Mouse (Mus musculus): ENCODE data around the gene Hao1. TPM values are rescaled to one million over a fixed set of nuclear protein-coding genes. Genes with fewer than 3 reads are reported as not detected.

Hao1 gene
- total RNA-seq, 2 experiments from 2014 or later: not detected

DNA sequence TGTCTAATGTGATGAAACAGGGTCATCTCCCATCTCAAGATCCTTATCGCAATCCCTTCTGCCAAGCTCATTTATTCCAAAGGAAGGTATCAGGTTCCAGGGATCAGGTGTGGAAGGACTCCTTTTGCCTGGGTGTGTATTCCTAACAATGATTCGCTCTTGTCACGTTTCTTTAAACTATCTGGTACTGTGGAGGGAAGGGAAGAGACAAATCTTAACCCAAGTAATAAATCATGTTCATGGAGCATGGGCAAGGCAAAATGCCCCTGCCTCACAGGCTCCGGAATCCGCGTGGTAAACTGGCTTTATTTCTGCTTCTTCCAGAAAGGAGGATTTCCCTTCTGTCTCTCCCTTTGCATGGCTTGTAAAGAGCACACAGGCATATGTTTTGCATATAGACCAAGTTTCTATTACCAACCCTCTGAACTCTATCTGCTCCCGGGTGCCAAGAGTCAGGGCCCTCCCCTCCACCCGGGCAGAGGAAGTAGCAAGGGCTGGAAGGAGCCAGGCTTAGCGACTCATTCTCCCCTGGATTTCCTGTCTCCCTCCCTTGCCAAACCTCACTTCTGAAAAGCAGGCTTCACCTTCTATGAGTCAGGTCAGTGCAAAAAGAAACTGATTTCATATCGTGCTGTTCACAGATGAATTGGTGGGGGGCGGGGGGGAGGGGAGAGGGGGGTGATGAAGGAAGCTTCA is 26.6 kb downstream of the Hao1 start:
- intact Hi-C loops (cut with DNase I): no loop called here
- DNase-seq: no peak
- Histone ChIP-seq H3K27ac (no peak overlapping the region), H3K4me3 (peak overlapping the region; percentile 38; the same call in 1 of the 2 replicates)
- no peak for TF ChIP-seq CTCF (IDR thresholded peaks at IDR 0.05)

- H3K27ac ChIP-seq: no peak overlapping the region
- H3K4me3 ChIP-seq: no peak overlapping the region
- DNase-seq: no peak
- intact Hi-C loops (cut with DNase I): no loop called here
- no peak for TF ChIP-seq CTCF (IDR thresholded peaks at IDR 0.05)
Measured at GRCm38 (mm10) chr2:134518042-134518441, 36.1 kb downstream of the Hao1 start.

GRCm38 (mm10) chr2:134499777-134500176 is 54.4 kb downstream of the Hao1 start:
- H3K4me3 ChIP-seq: no peak overlapping the region
- intact Hi-C loops (cut with DNase I): no loop called here
- DNase-seq: no peak
- no peak for TF ChIP-seq CTCF (IDR thresholded peaks at IDR 0.05)
- no peak overlapping the region for H3K27ac ChIP-seq

- Histone ChIP-seq H3K27ac (no peak overlapping the region), H3K4me3 (no peak overlapping the region)
- DNase-seq: no peak
- intact Hi-C loops (cut with DNase I): no loop called here
- no peak for TF ChIP-seq CTCF (IDR thresholded peaks at IDR 0.05)
Measured at GRCm38 (mm10) chr2:134498450-134498849, 55.7 kb downstream of the Hao1 start.

DNA sequence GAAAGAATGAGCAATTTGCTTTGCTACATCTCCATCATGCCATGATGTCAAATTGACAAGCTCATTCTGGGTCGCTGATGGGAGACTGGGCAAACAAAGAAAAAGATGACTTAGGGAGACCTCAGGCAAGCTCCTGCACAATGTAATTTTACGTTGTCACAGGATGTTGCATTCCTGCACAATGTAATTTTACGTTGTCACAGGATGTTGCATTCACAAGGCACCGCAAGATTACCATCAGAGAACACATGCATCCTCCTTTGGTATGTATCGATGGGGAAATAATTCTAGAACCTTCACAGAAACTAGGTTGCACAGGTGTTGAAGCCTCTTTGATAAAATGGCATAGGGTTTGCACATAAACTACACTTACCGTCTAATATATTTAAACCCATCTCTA is 65.5 kb downstream of the Hao1 start:
- DNase-seq: no peak
- TF ChIP-seq CTCF (IDR thresholded peaks at IDR 0.05): no peak
- no peak overlapping the region for H3K4me3 ChIP-seq
- H3K27ac ChIP-seq: no peak overlapping the region
- intact Hi-C loops (cut with DNase I): loop anchor here (10.0 kb wide), 1 partner anchor 1374 kb away; no protein-coding TSS in a partner anchor

DNA sequence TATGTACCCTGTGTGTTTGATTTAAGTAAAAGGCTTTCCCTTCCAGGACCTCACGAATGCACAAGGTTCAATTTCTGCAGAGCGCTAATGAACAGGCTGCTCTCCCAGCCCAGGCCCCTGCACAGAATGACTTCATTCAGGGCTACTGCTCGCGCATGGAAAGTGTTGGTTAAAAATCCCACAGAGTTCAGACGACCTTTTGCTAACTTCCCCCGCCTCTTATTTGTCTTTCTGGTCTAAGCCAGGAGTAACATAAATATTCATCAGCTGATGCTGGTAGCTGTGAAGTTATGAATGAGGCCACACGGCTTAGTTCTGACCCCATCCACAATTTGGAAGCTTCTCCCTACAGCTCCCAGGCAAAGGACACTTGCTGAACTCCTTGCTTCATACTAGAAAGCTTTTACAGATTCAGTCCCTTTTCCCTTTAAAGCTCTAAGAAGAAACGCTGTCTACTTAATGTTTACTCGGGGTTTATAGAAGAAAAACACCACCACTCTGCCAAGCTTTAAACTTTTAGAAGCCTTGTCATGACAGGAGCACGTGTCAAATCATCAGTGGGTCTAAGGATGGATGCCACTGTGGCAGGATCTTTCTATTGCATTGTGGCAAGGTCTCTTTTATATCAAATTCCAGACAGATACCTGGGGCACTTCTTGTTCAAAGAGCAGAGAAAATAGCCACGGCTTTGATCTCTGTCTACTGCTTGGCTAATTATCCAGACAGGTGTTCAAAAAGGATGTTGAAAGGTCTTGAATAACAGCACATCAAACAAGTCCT is 67.9 kb downstream of the Hao1 start:
- H3K4me3 ChIP-seq: no peak overlapping the region
- intact Hi-C loops (cut with DNase I): loop anchor here (10.0 kb wide), 1 partner anchor 1371 kb away; no protein-coding TSS in a partner anchor
- no peak overlapping the region for H3K27ac ChIP-seq
- TF ChIP-seq CTCF (IDR thresholded peaks at IDR 0.05): no peak
- DNase-seq: no peak

- TF ChIP-seq CTCF (IDR thresholded peaks at IDR 0.05): peak; percentile 33; the same call in 1 of the 2 replicates
- intact Hi-C loops (cut with DNase I): loop anchor here (5.0 to 10.0 kb wide), 2 partner anchors 690 to 1368 kb away; no protein-coding TSS in a partner anchor
Measured at GRCm38 (mm10) chr2:134482683-134483082, 71.5 kb downstream of the Hao1 start.

GRCm38 (mm10) chr2:134481759-134482158 is 72.4 kb downstream of the Hao1 start:
- DNase-seq: peak; percentile 68
- peak; percentile 91 for TF ChIP-seq CTCF (IDR thresholded peaks at IDR 0.05)
- Histone ChIP-seq H3K27ac (no peak overlapping the region), H3K4me3 (no peak overlapping the region)
- intact Hi-C loops (cut with DNase I): loop anchor here (5.0 to 10.0 kb wide), 2 partner anchors 689 to 1367 kb away; no protein-coding TSS in a partner anchor

More at GRCm38 (mm10) chr2:134482683-134483082, 71.5 kb downstream of the Hao1 start:
- Histone ChIP-seq H3K27ac (no peak overlapping the region), H3K4me3 (no peak overlapping the region)
- DNase-seq: no peak

DNA sequence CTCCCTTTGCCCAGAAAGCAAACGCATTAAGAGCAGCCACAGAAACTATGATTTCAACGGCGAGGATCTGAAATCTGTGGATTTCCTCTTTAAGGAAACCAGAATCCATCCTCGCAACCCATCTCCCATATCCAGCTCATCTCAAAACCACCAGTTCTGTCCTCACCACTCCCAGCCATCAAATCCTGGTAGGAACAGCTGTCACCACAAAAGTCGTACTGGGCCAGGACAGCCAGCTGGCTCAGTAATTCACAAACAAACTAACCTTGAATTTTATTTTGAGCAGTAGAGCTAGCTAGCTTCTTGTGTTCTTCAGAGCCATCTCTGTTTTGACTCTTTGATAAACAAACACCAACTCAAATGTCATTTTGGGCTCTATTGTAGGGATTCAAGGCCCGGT is 73.0 kb downstream of the Hao1 start:
- TF ChIP-seq CTCF (IDR thresholded peaks at IDR 0.05): no peak
- Histone ChIP-seq H3K4me3 (no peak overlapping the region), H3K27ac (no peak overlapping the region)
- intact Hi-C loops (cut with DNase I): loop anchor here (5.0 to 10.0 kb wide), 2 partner anchors 689 to 1366 kb away; no protein-coding TSS in a partner anchor
- no peak for DNase-seq

DNA sequence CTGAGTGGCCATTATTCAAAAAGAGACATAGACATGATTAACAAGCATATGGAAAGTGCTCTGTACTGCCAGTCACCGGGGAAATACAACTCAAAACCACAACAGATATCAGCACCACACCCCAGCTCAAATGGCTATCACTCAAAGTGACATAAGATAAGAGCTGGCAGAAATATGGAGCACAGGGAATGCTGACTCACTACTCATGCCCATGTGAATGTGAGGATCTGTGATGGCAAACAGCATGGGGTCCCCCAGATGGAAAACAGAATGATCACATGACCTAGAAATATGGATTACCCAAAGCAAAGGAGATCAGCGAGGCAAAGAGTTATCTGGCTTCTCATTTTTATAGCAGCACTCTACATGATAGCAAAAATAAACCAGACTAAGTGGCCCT is 89.0 kb downstream of the Hao1 start:
- Histone ChIP-seq H3K27ac (no peak overlapping the region), H3K4me3 (no peak overlapping the region)
- DNase-seq: no peak
- intact Hi-C loops (cut with DNase I): no loop called here
- TF ChIP-seq CTCF (IDR thresholded peaks at IDR 0.05): no peak

DNA sequence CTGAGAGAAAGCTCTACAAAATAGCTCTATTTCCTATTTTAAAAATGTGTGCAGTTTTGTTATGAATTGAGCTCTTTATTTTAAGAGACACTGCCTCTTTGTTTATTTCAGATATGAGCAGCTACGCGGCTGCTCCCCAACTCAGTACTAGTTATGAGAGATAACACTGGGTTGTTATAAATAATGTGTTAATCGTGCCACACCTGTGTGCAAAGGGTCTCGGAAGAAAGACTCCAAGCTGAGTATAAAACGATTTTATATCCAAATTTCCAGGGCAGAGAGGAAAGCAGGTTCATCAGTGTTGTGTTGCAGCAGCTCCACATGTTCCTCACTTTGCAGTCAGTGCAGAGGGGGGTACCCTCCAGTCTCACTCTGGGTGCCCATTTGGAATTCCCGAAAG is 91.8 kb downstream of the Hao1 start:
- H3K4me3 ChIP-seq: no peak overlapping the region
- TF ChIP-seq CTCF (IDR thresholded peaks at IDR 0.05): no peak
- intact Hi-C loops (cut with DNase I): no loop called here
- no peak overlapping the region for H3K27ac ChIP-seq
- DNase-seq: no peak

DNA sequence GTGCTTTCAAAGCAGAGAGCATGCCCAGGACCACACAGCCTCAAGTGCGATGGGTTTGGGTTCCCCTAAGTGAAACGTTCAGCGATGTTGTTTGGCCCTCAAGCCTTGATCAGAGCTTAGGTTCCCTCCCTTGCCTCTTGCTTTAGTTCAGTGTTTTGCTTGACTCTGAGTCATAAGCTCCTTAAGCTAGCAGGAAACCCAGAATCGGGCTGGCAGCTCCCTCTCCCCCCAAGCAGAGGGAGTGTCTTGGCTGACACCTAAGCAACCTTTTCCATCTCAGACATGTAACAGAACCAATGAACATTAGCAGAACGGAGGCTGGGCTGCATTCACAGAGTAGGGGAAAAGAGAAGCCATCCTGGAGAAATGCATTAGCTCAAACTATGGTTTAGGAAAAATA is 93.3 kb downstream of the Hao1 start:
- intact Hi-C loops (cut with DNase I): no loop called here
- H3K4me3 ChIP-seq: no peak overlapping the region
- TF ChIP-seq CTCF (IDR thresholded peaks at IDR 0.05): no peak
- H3K27ac ChIP-seq: no peak overlapping the region
- DNase-seq: peak; percentile 22

- no peak for DNase-seq
- Histone ChIP-seq H3K27ac (no peak overlapping the region), H3K4me3 (no peak overlapping the region)
- intact Hi-C loops (cut with DNase I): no loop called here
- TF ChIP-seq CTCF (IDR thresholded peaks at IDR 0.05): no peak
Measured at GRCm38 (mm10) chr2:134456065-134456505, 98.1 kb downstream of the Hao1 start.
